Mouse (Mus musculus) myocyte (in vitro differentiated cells): ENCODE measurements around the gene Dpp6.

Source experiments
- E2F4 ChIP-seq: IDR thresholded peaks from one replicate; pipeline ENCODE4 v1.6.1; 2011; ENCODE audit warnings: mild to moderate bottlenecking, control low read depth, moderate library complexity; ENCODE audit not compliant: insufficient read depth
- MAX ChIP-seq: IDR thresholded peaks from one replicate; pipeline ENCODE4 v1.6.1; 2011; ENCODE audit warnings: low read depth, mild to moderate bottlenecking, control low read depth
- MYOD1 ChIP-seq, 3 experiments: IDR thresholded peaks; one replicate each; pipeline ENCODE4 v1.6.1; 2011; ENCODE audit warnings: control low read depth in 2 of 3, low read depth in 2 of 3, mild to moderate bottlenecking in 2 of 3, moderate library complexity in 1 of 3; ENCODE audit not compliant: insufficient read length in 2 of 3, control insufficient read depth in 1 of 3
- POLR2A ChIP-seq: IDR thresholded peaks from one replicate; pipeline ENCODE4 v1.6.1; 2011; ENCODE audit warnings: low read depth, mild to moderate bottlenecking, control low read depth, moderate library complexity; ENCODE audit not compliant: insufficient read length
- POLR2AphosphoS2 ChIP-seq: IDR thresholded peaks from one replicate; pipeline ENCODE4 v1.6.1; 2011; ENCODE audit warnings: low read depth, control low read depth; ENCODE audit not compliant: insufficient read length
- SRF ChIP-seq: IDR thresholded peaks from one replicate; pipeline ENCODE4 v1.6.1; 2011; ENCODE audit warnings: low read depth; ENCODE audit not compliant: control insufficient read depth, insufficient read length
- TCF12 ChIP-seq: IDR thresholded peaks from one replicate; pipeline ENCODE4 v1.6.1; 2011; ENCODE audit warnings: mild to moderate bottlenecking, control low read depth; ENCODE audit not compliant: poor library complexity, insufficient read depth, severe bottlenecking
- TCF3 ChIP-seq: IDR thresholded peaks from one replicate; pipeline ENCODE4 v1.6.1; 2011; ENCODE audit warnings: low read depth, control low read depth; ENCODE audit not compliant: insufficient read length
- USF1 ChIP-seq: IDR thresholded peaks from one replicate; pipeline ENCODE4 v1.6.1; 2011; ENCODE audit warnings: low read depth, mild to moderate bottlenecking, control low read depth, moderate library complexity

DNA sequence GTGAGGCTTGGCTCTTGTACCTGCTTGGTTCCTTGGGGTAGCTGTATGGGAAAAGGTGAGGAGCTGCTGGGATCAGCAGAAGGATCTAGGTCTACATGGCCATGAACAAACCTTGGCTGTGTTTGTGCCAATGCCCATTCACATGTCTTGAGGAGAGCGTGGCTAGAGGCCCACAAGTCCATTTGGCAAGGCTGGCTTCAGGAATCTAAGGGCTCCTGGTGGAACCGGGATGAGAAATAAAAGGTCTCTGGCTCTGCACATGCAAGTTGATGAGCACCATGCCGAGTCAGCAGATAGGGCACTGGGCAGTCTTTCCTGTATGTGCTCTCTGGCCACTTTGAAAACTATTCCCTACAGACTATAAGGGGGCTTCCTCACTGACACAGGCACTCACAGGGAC lies 441.6 kb downstream of the Dpp6 start:
- TF ChIP-seq TCF12 (no peak), POLR2A (no peak), MYOD1 (IDR thresholded peaks at IDR 0.05; ENCODE audit: control insufficient read depth in 1 of 3, insufficient read length in 2 of 3, low read depth in 2 of 3) (no peak), USF1 (no peak), POLR2AphosphoS2 (no peak), E2F4 (no peak), MAX (no peak), TCF3 (no peak), SRF (no peak)
